Mouse (Mus musculus) liver, embryonic 14.5 days (tissue): ENCODE data around the gene Rassf3.

Experiments used
- CTCF ChIP-seq: IDR thresholded peaks from 2 replicates; pipeline ENCODE4 v1.5.1; 2016; ENCODE audit warnings: antibody characterized with exemption, low read depth, control low read depth
- EP300 ChIP-seq: IDR thresholded peaks from 2 replicates; pipeline ENCODE4 v1.6.1; 2016; ENCODE audit warnings: antibody characterized with exemption, low read depth

DNA sequence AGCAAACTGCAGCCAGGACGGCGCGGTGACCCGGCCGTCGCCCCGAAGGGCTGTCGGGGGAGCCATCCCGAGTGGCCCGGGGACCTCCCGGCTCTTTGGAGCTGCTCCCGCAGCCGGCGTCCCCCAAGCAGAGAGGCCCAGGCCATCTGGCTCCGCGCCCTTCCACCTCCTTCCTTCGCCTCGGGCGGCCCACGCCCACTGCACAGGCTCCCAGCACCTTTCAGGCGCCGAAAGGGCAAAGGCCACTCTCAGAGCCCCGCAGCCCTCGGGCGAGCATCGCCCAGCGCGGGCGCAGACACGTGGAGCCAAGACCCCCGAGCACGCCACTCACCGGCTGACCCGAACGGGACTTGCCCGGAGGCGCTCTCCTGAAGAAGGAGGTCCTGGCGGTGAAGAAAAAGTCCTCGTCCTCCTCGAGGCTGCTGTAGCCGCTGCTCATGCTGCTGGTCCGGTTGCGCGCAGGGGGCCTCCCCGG lies 438 bp downstream of the Rassf3 start:
- TF ChIP-seq CTCF (no peak), EP300 (no peak)
